8 mouse cellular contexts compared by ENCODE assay signal in the genomic region with DNA sequence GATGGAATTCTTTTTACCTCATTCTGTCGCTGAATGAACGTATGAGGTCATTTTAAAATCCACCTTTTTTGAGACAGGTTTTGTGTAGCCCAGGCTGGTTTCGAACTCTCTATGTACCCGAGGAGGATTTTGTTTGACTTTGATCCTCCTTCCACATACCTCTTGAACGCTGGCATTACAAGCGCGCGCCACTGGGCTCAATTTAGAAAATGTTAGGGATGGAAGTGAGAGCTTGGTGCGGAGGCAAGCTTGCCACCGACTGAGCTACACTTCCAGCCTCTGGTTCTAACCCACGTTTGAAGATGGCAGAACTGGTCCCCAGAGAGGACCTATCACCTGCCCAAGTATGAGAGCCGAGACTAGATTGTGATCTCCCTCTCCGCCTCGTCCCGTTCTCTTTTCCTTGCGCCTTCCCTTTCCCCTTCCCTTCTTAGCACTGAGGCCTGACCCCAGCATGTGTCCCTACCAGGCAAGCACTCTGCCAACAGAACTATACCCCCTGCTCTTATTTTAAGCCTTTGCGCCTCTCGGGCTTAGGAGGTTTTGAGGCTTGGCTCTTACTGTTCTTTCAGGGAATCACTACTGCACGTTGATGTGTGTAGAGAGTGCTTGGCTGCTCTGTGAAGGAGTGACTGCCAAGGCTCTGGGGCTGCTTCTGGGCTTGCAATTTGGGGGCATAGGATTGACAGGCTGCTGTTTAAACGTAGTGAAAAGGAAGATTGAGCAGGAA. TPM values are rescaled to one million over a fixed set of nuclear protein-coding genes. Genes with fewer than 3 reads are reported as not detected.
DNase-seq lines count a peak whose midpoint lies in the region; ATAC-seq and TF ChIP-seq lines count a peak whose summit lies in the region.

No protein-coding gene starts in this region.

- H3K27ac ChIP-seq in kidney, postnatal 0 days, result peak overlapping the region; percentile 77; the same call in 1 of the 2 replicates
- peak overlapping the region; percentile 83 for H3K27ac ChIP-seq in bone marrow, adult 2 months (ENCODE audit: control insufficient read depth, insufficient read depth, low read depth, low read length, poor library complexity)
- H3K27ac ChIP-seq in forebrain, embryonic 11.5 days (ENCODE audit: low read depth, low read length), result no peak overlapping the region
- no peak overlapping the region for H3K27ac ChIP-seq in intestine, embryonic 15.5 days
- peak overlapping the region; percentile 81 for H3K27ac ChIP-seq in stomach, postnatal 0 days (replicated peaks)

- H3K9ac ChIP-seq in kidney, postnatal 0 days (ENCODE audit: low read depth, low read length), result peak overlapping the region; percentile 82
- H3K9ac ChIP-seq in forebrain, embryonic 11.5 days (ENCODE audit: low read length), result peak overlapping the region; percentile 59
- H3K9ac ChIP-seq in intestine, embryonic 15.5 days, result peak overlapping the region; percentile 56
- peak overlapping the region; percentile 86 for H3K9ac ChIP-seq in stomach, postnatal 0 days (ENCODE audit: low read length)

- H3K4me3 ChIP-seq in kidney, postnatal 0 days (replicated peaks; ENCODE audit: low read depth, low read length), result peak overlapping the region; percentile 69
- H3K4me3 ChIP-seq in bone marrow, adult 2 months (replicated peaks; ENCODE audit: control insufficient read depth, low read depth, low read length), result peak overlapping the region; percentile 84
- peak overlapping the region; percentile 48 for H3K4me3 ChIP-seq in forebrain, embryonic 11.5 days (ENCODE audit: low read depth, low read length)
- H3K4me3 ChIP-seq in intestine, embryonic 15.5 days (replicated peaks), result peak overlapping the region; percentile 60
- H3K4me3 ChIP-seq in stomach, postnatal 0 days (ENCODE audit: low read depth, low read length), result peak overlapping the region; percentile 72

- no peak for TF ChIP-seq EP300 in stomach, postnatal 0 days (optimal IDR thresholded peaks at IDR 0.05)

- H3K27me3 ChIP-seq in kidney, postnatal 0 days (ENCODE audit: insufficient read depth, low read length), result no peaks in the 10 kb centered on the region
- H3K27me3 ChIP-seq in forebrain, embryonic 11.5 days (ENCODE audit: control insufficient read depth, insufficient read depth, low read length), result no peaks in the 10 kb centered on the region
- H3K27me3 ChIP-seq in intestine, embryonic 15.5 days (replicated peaks), result no peaks in the 10 kb centered on the region
- H3K27me3 ChIP-seq in stomach, postnatal 0 days (ENCODE audit: control insufficient read depth, insufficient read depth, low read length), result no peaks in the 10 kb centered on the region

- no peaks in the 10 kb centered on the region for H3K9me3 ChIP-seq in kidney, postnatal 0 days (replicated peaks; ENCODE audit: low read length)
- no peaks in the 10 kb centered on the region for H3K9me3 ChIP-seq in forebrain, embryonic 11.5 days (ENCODE audit: control insufficient read depth, low read length)
- H3K9me3 ChIP-seq in intestine, embryonic 15.5 days, result no peaks in the 10 kb centered on the region
- no peaks in the 10 kb centered on the region for H3K9me3 ChIP-seq in stomach, postnatal 0 days (ENCODE audit: control insufficient read depth, low read length)

- no peaks in the 10 kb centered on the region for H3K36me3 ChIP-seq in kidney, postnatal 0 days (ENCODE audit: insufficient read depth, low read length)
- H3K36me3 ChIP-seq in forebrain, embryonic 11.5 days (ENCODE audit: control insufficient read depth, insufficient read depth, low read length), result no peaks in the 10 kb centered on the region
- no peaks in the 10 kb centered on the region for H3K36me3 ChIP-seq in intestine, embryonic 15.5 days
- no peaks in the 10 kb centered on the region for H3K36me3 ChIP-seq in stomach, postnatal 0 days (ENCODE audit: control insufficient read depth, insufficient read depth, low read length)

- 30% methylated on average over 20 of the region's 20 CpGs for WGBS in kidney, postnatal 0 days
- WGBS in bone marrow, adult 2 months, result 41% methylated on average over 20 of the region's 20 CpGs
- WGBS in forebrain, embryonic 11.5 days, result 32% methylated on average over 20 of the region's 20 CpGs
- WGBS in intestine, embryonic 15.5 days, result 31% methylated on average over 20 of the region's 20 CpGs
- 21% methylated on average over 20 of the region's 20 CpGs for WGBS in stomach, postnatal 0 days

- peak; percentile 42; the same call in 1 of the 2 replicates for ATAC-seq in kidney, postnatal 0 days (replicated peaks; ENCODE audit: low FRiP score, low read depth)
- peak; percentile 18; the same call in 1 of the 2 replicates for ATAC-seq in forebrain, embryonic 11.5 days (replicated peaks; ENCODE audit: low FRiP score)
- peak; percentile 27 for ATAC-seq in intestine, embryonic 15.5 days
- peak; percentile 36 for ATAC-seq in stomach, postnatal 0 days (ENCODE audit: low FRiP score, low TSS enrichment)
- no peak for ATAC-seq in CD4-positive, CD25-positive, alpha-beta regulatory T cell, adult 4 months

- peak overlapping the region; percentile 66 for H3K4me2 ChIP-seq in kidney, postnatal 0 days (ENCODE audit: low read length)
- peak overlapping the region; percentile 69 for H3K4me2 ChIP-seq in forebrain, embryonic 11.5 days (ENCODE audit: low read depth, low read length, severe bottlenecking)
- H3K4me2 ChIP-seq in intestine, embryonic 15.5 days (replicated peaks), result peak overlapping the region; percentile 74
- peak overlapping the region; percentile 69 for H3K4me2 ChIP-seq in stomach, postnatal 0 days (replicated peaks; ENCODE audit: low read depth)

- TF ChIP-seq CTCF in kidney, postnatal 0 days (IDR thresholded peaks at IDR 0.05; ENCODE audit: low read depth), result no peak
- TF ChIP-seq CTCF in bone marrow, adult 2 months (IDR thresholded peaks at IDR 0.05; ENCODE audit: control insufficient read depth, insufficient read depth, low read length), result no peak
- TF ChIP-seq CTCF in stomach, postnatal 0 days (IDR thresholded peaks at IDR 0.05; ENCODE audit: low read depth), result no peak

- no peak for TF ChIP-seq POLR2A in bone marrow, adult 2 months (IDR thresholded peaks at IDR 0.05; ENCODE audit: borderline replicate concordance, control insufficient read depth, low read depth, low read length)

- no peak for DNase-seq in kidney, postnatal 0 days (ENCODE audit: low spot score)
- no peak for DNase-seq in kidney, adult 18-20 months
- DNase-seq in forebrain, embryonic 11.5 days (ENCODE audit: low spot score), result peak; percentile 53
- peak; percentile 23 for DNase-seq in lung, postnatal 14 days
- no peak for DNase-seq in stomach, postnatal 0 days (ENCODE audit: low spot score)

- no peaks in the 10 kb centered on the region for H3K4me1 ChIP-seq in kidney, postnatal 0 days (replicated peaks; ENCODE audit: insufficient read depth, low read length)
- H3K4me1 ChIP-seq in bone marrow, adult 2 months (ENCODE audit: control insufficient read depth, insufficient read depth, low read length), result no peaks in the 10 kb centered on the region; the same call in 1 of the 2 replicates
- peaks cover 2% of the 10 kb centered on the region; the same call in 1 of the 2 replicates for H3K4me1 ChIP-seq in forebrain, embryonic 11.5 days (replicated peaks; ENCODE audit: control insufficient read depth, insufficient read depth, low read length)
- H3K4me1 ChIP-seq in intestine, embryonic 15.5 days (replicated peaks), result peaks cover 6% of the 10 kb centered on the region; the same call in 1 of the 2 replicates
- H3K4me1 ChIP-seq in stomach, postnatal 0 days (replicated peaks; ENCODE audit: control insufficient read depth, insufficient read depth), result no peaks in the 10 kb centered on the region

RNA-seq across cellular contexts. Expression of a gene that starts 0.7 kb away (rescaled TPM):
- 24.4 and 25.0 TPM in 2 replicates for polyA plus RNA-seq in kidney, postnatal 0 days (2015; fragmentation: Nextera tagmentation; extraction: Ambion mirVana)
- 12.5 and 15.7 TPM in 2 replicates for polyA plus RNA-seq in bone marrow, adult 2 months (2011; ENCODE audit: insufficient read depth, insufficient read length, low replicate concordance, missing spikeins)
- 44.7 and 47.4 TPM in 2 replicates for polyA plus RNA-seq in forebrain, embryonic 11.5 days (2014; fragmentation: Nextera tagmentation; extraction: Ambion mirVana)
- 30.1 and 30.7 TPM in 2 replicates for polyA plus RNA-seq in intestine, embryonic 15.5 days (2015; fragmentation: Nextera tagmentation; extraction: Ambion mirVana)
- 22.4 and 23.8 TPM in 2 replicates for polyA plus RNA-seq in stomach, postnatal 0 days (2015; fragmentation: Nextera tagmentation; extraction: Ambion mirVana)
- polyA plus RNA-seq in CD4-positive, CD25-positive, alpha-beta regulatory T cell, adult 4 months (2017; shearing (Covaris generic)), result 10 to 100 TPM; 28.8 to 30.3 TPM

RNA-seq across cellular contexts. Expression of a gene that starts 0.7 kb away (rescaled TPM):
- 131 and 137 TPM in 2 replicates for polyA plus RNA-seq in kidney, postnatal 0 days (2015; fragmentation: Nextera tagmentation; extraction: Ambion mirVana)
- polyA plus RNA-seq in bone marrow, adult 2 months (2011; ENCODE audit: insufficient read depth, insufficient read length, low replicate concordance, missing spikeins), result 24.8 and 32.2 TPM in 2 replicates
- polyA plus RNA-seq in forebrain, embryonic 11.5 days (2014; fragmentation: Nextera tagmentation; extraction: Ambion mirVana), result 88.7 and 91.3 TPM in 2 replicates
- polyA plus RNA-seq in intestine, embryonic 15.5 days (2015; fragmentation: Nextera tagmentation; extraction: Ambion mirVana), result 107 and 147 TPM in 2 replicates
- 161 and 163 TPM in 2 replicates for polyA plus RNA-seq in stomach, postnatal 0 days (2015; fragmentation: Nextera tagmentation; extraction: Ambion mirVana)
- polyA plus RNA-seq in CD4-positive, CD25-positive, alpha-beta regulatory T cell, adult 4 months (2017; shearing (Covaris generic)), result 100 to 1,000 TPM; 129 to 145 TPM

RNA-seq across cellular contexts. Expression of a gene that starts 29.3 kb away (rescaled TPM):
- 0.45 TPM in 1 of 2 replicates, not detected in the other for polyA plus RNA-seq in kidney, postnatal 0 days (2015; fragmentation: Nextera tagmentation; extraction: Ambion mirVana)
- polyA plus RNA-seq in bone marrow, adult 2 months (2011; ENCODE audit: insufficient read depth, insufficient read length, low replicate concordance, missing spikeins), result 1.6 TPM in 1 of 2 replicates, not detected in the other
- polyA plus RNA-seq in forebrain, embryonic 11.5 days (2014; fragmentation: Nextera tagmentation; extraction: Ambion mirVana), result 0.20 TPM in 1 of 2 replicates, not detected in the other
- polyA plus RNA-seq in intestine, embryonic 15.5 days (2015; fragmentation: Nextera tagmentation; extraction: Ambion mirVana), result 81.9 and 89.6 TPM in 2 replicates
- polyA plus RNA-seq in stomach, postnatal 0 days (2015; fragmentation: Nextera tagmentation; extraction: Ambion mirVana), result 217 and 236 TPM in 2 replicates
- polyA plus RNA-seq in CD4-positive, CD25-positive, alpha-beta regulatory T cell, adult 4 months (2017; shearing (Covaris generic)), result not detected

RNA-seq across cellular contexts. Expression of a gene that starts 55.7 kb away (rescaled TPM):
- polyA plus RNA-seq in kidney, postnatal 0 days (2015; fragmentation: Nextera tagmentation; extraction: Ambion mirVana), result 0.37 and 0.59 TPM in 2 replicates
- polyA plus RNA-seq in bone marrow, adult 2 months (2011; ENCODE audit: insufficient read depth, insufficient read length, low replicate concordance, missing spikeins), result 89.3 and 102 TPM in 2 replicates
- polyA plus RNA-seq in forebrain, embryonic 11.5 days (2014; fragmentation: Nextera tagmentation; extraction: Ambion mirVana), result 4.8 and 5.9 TPM in 2 replicates
- polyA plus RNA-seq in intestine, embryonic 15.5 days (2015; fragmentation: Nextera tagmentation; extraction: Ambion mirVana), result 1.3 and 2.0 TPM in 2 replicates
- 0.29 and 0.30 TPM in 2 replicates for polyA plus RNA-seq in stomach, postnatal 0 days (2015; fragmentation: Nextera tagmentation; extraction: Ambion mirVana)
- under 1 TPM; 0.23 to 0.44 TPM for polyA plus RNA-seq in CD4-positive, CD25-positive, alpha-beta regulatory T cell, adult 4 months (2017; shearing (Covaris generic))

RNA-seq across cellular contexts. Expression of a gene that starts 56.6 kb away (rescaled TPM):
- 11.6 and 12.1 TPM in 2 replicates for polyA plus RNA-seq in kidney, postnatal 0 days (2015; fragmentation: Nextera tagmentation; extraction: Ambion mirVana)
- 2.4 TPM in 1 of 2 replicates, not detected in the other for polyA plus RNA-seq in bone marrow, adult 2 months (2011; ENCODE audit: insufficient read depth, insufficient read length, low replicate concordance, missing spikeins)
- 9.3 and 11.2 TPM in 2 replicates for polyA plus RNA-seq in forebrain, embryonic 11.5 days (2014; fragmentation: Nextera tagmentation; extraction: Ambion mirVana)
- polyA plus RNA-seq in intestine, embryonic 15.5 days (2015; fragmentation: Nextera tagmentation; extraction: Ambion mirVana), result 20.3 and 20.8 TPM in 2 replicates
- polyA plus RNA-seq in stomach, postnatal 0 days (2015; fragmentation: Nextera tagmentation; extraction: Ambion mirVana), result 24.0 and 27.2 TPM in 2 replicates
- not detected for polyA plus RNA-seq in CD4-positive, CD25-positive, alpha-beta regulatory T cell, adult 4 months (2017; shearing (Covaris generic))

Comparison
In these comparisons a context has a peak if more than half of its experiments do, and no peak if none do; other contexts are left out.
1. DNase-seq: peak in forebrain, embryonic 11.5 days (single experiment) and lung, postnatal 14 days (single experiment); none in kidney, postnatal 0 days (single experiment), kidney, adult 18-20 months (single experiment) and stomach, postnatal 0 days (single experiment).
2. H3K27ac ChIP-seq: peak in kidney, postnatal 0 days (single experiment), bone marrow, adult 2 months (single experiment) and stomach, postnatal 0 days (single experiment); none in forebrain, embryonic 11.5 days (single experiment) and intestine, embryonic 15.5 days (single experiment).
3. RNA of a gene that starts 29.3 kb away (polyA plus RNA-seq): 217 to 236 TPM in stomach, postnatal 0 days and 81.9 to 89.6 TPM in intestine, embryonic 15.5 days; 1.6 TPM in bone marrow, adult 2 months, 0.45 TPM in kidney, postnatal 0 days, 0.20 TPM in forebrain, embryonic 11.5 days and not detected in CD4-positive, CD25-positive, alpha-beta regulatory T cell, adult 4 months; every median in the first group is over 10 times any median in the second.
4. Peak in every context shown above with its lines, with median percentiles within 50 percentile points of each other: H3K4me2 ChIP-seq, H3K4me3 ChIP-seq and H3K9ac ChIP-seq.